Mouse (Mus musculus) embryo, embryonic 11 days (tissue): ENCODE results near the gene Specc1.

Source experiments
- DNase-seq: peaks from one replicate; pipeline ENCODE4 v3.0.0-alpha.2; 2015

Gene Specc1

DNA sequence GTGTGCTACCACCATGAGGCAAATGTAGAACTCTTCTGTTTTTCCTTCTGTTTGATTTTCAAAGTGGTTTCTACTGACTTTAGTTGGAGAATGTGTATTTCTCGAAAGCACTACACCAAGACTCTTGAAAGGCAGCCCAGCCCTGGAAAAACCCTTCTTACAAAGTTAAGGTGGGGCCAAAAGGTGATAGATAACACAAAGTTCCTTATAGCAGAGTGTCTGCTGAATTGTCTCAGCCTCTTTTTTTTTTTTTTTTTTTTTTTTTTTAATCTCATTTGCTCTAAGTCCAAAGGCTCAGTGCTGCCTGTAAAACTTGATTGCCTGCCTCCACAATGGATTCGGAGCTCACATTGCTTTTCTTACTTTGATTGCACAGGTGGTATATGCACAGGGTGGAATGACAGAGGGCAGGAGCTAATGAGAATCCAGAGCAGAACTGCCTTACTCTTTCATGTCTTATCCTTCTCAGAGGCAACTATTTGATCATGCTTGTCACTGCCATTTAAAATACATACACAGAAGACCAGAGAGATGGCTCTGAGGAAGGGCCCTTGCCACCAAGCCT lies 150.8 kb downstream of the Specc1 start:
- DNase-seq, result no peak

DNA sequence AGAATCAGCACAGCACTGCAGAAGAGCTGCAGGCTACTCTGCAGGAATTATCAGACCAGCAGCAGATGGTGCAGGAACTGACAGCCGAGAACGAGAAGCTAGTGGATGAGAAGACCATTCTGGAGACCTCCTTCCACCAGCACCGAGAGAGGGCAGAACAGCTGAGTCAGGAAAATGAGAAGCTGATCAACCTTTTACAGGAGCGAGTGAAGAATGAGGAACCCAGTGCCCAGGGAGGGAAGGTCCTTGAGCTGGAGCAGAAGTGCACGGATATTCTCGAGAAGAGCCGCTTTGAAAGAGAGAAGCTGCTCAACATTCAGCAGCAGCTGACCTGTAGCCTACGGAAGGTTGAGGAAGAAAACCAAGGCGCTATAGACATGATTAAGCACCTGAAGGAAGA lies 162.0 kb downstream of the Specc1 start:
- DNase-seq, result no peak

DNA sequence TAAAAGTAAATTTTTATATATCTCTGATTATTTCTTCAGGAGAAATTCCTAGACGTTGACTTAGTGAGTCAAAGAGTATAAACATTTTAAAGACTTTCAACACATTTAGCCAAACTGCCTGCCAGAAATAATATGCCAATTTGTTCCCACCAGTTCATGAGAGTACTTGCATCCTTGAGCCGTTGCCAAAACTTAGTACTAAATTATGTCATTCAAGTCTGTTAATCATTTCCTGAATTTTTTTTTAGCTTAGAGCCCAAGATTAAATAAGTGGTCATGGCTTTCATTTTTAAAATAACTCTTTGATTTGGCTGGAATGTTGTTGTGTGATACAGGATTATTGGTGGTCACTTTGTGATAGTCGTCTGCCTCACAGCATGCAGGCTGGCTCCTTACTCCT lies 163.3 kb downstream of the Specc1 start:
- DNase-seq, result no peak

DNA sequence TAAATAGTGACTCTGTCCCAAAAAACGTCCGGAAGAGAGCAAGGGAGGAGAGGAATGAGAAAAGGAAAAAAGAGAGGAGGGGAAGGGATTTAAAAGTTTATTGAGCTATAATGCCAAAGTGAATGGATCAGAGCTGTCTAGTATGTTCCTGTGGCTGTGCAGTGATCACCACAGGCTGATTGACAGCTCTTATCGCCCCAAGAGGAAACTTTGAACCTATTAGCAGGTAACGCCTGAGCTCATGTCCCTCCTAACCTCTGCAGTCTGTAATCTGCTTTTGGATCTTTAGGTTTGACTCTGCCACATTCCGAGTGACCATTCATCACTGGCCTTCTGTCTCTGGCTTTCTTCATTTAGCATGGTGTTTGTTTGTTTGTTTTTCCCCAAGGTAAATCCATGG lies 164.8 kb downstream of the Specc1 start:
- DNase-seq, result no peak

DNA sequence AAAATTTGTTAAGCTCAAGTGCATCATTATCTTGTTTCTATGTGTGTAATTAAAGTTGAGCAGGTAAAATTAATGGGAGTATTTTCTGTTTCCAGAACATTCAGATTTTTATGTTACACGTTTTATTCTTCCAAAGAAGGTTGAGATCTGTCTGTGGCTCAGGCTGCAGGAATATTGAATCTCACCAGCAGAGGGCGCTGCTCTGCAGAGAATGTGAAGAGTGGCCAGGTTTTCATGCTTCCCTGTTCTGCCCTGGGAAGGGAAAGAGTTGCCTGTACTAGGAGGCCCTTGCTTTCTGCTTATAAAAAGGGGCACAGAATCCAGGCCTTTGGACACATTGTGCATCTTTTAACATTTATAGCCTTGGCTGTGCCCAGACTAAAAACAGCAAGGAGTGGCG lies 171.1 kb downstream of the Specc1 start:
- DNase-seq, result peak; percentile 83

DNA sequence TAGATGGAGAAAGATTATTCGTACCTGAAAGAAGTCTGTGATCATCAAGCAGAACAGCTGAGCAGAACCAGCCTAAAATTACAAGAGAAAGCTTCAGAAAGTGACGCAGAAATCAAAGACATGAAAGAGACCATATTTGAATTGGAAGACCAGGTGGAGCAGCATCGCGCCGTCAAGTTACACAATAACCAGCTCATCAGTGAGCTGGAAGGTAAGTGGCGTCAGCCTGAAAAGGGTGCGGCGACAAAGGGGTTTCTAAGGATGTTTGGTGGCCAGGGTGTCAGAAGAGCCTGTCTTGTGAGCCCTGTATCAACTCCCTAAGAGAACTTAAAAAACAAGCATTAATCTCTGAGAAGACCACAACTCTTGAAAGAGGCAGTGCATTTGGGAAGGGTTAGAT lies 171.6 kb downstream of the Specc1 start:
- no peak for DNase-seq

DNA sequence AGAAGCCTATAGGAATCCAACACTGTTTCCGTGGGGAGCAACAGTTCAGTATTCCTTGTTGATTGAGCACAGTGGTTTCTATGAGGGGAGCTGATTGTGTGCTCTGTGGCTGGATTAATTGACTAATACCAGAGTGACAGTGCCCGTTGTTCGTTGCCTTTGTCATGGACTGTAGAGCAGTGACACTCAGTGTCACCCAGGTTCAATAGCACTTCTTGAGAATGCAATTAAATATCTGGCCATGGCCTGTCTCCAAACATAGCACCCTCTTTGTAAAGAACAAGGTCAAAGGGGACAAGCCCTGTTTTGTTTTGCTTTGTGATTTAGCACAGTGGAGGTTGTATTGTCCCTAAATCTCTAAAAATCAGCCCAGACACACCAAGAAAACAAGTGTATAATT lies 173.6 kb downstream of the Specc1 start:
- DNase-seq, result peak; percentile 51

DNA sequence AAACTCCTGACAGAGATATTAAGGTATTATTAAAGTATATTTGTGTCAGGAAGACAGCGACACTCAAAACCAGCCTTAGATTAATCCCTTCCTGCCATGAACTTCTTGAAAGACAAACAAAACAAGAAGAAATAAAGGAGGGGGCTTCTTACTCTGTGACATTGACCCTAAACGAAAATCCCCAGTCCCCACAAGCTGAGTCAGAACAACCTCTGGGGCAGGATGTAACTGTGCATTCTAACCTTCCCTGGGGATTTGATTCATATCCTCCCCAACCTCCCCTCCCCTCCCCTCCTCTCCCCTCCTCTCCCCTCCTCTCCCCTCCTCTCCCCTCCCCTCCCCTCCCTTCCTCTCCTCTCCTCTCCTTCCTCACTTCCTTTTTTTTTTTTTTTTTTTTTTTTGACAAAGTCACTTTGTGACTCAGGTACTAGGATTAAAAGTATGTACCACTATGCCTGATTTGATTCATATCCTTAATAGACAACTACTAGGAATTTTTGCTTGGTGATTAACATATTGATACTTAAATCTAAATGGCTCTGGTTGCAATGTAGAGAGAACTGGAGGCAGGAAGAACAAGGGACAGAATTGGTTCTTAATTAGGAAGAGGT lies 174.2 kb downstream of the Specc1 start:
- DNase-seq, result peak; percentile 28

DNA sequence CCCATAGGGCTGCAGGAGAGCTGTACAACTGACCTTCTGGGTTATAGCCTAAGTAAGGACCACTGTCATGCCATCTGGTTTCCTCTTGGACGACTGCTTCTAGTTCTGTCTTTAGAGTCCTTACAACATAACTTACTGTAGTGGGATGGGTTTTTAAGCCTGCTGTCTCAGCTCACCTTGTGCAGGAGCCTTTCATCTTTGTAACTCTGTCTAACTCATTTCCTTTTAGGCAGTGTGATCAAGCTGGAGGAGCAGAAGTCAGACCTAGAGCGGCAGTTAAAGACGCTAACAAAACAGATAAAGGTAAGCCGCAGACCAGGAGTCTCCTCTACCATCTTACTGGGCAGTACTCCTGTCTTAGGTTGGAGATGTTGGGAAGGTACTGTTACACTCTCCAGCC lies 175.0 kb downstream of the Specc1 start:
- no peak for DNase-seq

DNA sequence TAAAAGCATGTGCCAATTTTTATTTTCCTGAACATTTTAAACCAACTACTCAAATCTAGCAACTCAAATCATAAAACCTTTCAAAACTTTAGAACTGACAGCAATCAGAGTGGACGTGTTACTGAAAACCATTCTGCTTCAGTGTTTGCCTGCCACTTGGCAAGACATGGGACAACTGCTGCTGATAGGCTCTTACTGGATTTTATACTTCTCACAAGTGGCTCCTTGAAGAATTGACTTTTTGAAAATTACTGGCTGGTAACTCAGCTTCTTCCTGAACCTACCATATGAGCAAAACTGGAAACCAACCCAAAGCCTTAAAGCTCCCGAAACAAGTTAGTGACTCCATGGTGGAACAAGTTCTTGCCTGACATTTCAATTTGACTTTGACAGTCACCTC lies 177.6 kb downstream of the Specc1 start:
- no peak for DNase-seq

DNA sequence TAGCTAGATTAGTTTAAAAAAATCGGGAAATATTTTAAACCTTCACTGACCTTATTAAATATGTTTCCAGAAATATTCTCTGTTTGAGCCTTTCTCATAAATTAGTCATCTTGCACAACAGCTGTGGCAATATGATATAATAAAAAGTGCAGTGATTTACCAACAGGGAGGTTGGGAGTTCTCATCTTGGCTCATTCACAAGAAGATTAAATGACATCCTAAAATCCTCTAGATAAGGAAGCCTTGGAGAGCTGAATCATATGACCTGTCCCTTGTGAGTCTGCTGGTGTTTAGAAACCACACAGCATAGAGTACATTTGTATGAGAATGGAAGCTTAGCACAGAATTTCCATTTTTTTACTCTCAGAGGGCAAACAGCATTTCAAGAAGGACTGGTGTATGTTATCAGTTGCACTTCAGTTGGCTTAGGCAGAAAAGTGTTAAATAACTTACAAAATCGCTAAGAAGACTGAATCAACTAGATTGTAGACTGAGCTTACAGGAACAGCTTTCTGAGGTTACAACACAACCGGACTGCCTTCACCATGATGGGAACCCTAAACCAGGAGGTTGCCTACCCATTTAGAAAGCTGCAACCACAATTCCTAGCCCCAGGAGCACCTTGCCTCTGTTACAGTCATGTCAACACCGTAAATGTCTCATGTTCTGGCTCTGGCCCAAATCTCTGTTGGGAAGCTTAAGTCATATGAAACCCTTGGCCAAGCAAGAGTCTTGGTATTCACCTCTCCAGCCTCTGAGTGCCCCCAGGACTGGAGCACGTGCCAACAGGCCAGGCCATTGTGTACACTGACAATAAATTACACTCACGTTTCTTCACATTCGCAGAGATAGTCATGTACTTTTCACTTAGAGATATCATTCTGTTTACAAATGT lies 188.9 kb downstream of the Specc1 start:
- DNase-seq, result no peak

DNA sequence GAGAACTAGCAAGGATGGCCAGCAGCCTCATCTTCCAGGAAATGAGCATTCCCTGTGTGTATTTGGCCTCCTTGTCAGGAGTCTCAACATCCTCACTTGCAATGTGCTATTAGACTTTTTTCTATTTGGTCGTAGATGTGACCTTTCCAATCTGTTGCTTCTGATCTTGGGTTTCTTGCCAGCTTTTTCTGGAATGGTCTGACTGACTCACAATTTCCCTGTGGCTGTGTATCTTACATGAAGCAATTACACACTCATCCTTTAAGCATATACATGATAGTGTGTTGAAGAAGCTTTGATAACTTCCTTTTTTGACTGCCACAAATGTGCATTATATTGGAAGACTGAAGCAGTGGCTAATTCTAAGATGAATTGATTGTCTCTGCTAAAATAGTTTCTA lies 190.1 kb downstream of the Specc1 start:
- DNase-seq, result no peak

DNA sequence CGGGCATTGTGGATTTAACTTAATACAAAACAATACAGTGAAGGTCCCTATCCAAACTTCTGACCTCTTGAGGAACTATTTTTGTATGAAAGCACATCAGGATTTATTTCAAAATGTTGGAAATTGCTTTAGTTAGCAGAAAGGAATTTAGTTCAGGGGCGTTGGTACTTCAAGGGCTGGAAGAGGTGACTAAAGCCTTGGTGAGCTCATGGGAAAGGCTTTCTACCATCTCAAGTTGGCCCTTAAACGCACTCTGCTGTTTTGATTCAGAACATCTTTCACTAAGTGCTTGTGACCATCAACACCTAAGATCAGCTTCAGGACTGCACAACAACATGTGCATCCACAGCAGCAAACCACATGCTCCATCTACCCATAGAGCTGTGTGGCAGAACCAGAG lies 191.5 kb downstream of the Specc1 start:
- no peak for DNase-seq

DNA sequence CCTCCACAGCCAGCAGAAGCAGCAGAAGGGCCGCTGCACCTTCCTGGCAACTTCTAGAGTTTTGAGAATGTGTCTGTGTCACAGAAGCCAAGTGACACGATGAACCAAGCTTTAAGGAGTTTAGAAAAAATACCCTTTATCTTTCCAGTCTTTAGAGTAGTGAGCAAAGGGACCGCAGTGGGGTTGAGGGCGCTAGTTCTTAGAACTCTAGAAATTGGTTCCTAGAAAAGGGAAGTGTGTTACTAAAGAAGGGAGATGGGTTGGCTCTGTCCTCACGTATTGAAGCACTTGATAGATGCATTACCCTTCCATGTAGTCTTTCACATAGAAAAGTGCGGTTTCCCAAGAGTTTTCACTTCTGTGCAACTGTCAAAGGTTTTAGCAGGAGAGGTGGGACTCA lies 191.9 kb downstream of the Specc1 start:
- DNase-seq, result no peak

DNA sequence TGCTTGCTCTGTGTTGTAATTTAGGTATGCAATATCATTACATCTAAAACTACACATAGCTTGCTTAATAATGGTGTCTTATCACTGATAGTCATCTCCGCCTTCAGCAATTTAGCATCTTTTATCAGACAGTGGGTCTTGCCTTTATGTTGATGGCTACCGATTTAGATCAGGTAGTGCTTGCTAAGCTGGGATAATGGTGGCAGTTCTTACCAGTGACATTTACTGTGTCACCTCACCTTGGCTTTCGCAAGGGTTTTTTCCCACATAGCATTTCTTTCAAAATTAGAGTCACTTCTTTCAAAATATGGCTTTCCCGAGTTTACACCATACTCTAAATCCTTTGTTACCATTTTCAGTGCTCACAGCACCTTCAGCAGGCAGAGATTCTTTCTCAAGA lies 196.5 kb downstream of the Specc1 start:
- no peak for DNase-seq

DNA sequence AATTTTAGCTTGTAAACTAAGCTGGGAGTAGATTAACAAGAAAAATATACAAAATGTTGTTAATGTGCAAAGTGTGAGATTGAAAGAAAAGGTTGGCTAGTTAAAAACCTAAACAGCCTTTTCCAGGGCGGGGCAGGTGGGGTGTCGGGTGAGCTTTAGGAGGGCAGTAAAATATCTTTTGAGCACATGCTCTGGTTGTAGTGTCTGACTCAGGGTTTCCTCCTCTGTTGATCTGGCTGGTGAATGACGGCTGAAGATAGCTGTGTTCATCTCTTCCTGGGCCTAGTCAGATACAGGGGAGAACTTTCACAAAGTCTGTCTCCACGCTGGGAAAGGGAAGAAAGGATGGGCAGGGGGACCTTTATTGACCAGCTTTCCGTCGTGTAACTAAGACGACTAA lies 203.2 kb downstream of the Specc1 start:
- no peak for DNase-seq

DNA sequence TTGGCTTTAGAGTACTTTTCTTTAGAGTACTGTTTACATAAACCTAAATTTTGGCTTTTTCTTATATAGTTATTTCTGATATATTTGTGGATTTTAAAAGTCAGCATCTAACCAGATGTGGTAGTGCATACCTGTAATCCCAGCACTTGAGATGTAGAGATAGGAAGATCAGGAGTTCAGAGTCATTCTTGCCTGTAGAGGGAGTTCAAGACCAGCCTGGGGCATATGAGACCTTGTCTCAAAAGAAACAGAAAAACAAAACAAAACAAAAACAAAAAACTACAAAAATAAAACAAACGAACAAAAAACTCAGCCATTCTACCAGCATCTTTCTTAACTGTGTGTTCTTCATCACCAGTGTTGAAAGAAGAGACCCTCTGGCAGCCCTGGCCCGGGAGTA lies 204.9 kb downstream of the Specc1 start:
- DNase-seq, result no peak

DNA sequence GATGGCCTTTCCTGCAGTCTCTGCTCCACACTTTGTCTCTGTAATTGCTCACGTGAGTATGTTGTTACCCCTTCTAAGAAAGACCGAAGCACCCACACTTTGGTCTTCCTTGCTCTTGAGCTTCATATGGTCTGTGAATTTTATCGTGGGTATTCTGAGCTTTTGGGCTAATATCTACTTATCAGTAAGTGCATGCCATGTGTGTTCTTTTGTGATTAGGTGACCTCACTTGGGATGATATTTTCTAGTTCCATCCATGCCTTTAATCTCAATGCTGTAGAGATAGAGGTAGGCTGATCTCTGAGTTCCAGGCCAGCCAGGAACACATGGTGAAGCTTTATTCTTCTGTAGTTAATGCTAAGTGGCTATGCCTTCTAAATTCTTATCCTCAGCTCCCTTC lies 207.8 kb downstream of the Specc1 start:
- no peak for DNase-seq

DNA sequence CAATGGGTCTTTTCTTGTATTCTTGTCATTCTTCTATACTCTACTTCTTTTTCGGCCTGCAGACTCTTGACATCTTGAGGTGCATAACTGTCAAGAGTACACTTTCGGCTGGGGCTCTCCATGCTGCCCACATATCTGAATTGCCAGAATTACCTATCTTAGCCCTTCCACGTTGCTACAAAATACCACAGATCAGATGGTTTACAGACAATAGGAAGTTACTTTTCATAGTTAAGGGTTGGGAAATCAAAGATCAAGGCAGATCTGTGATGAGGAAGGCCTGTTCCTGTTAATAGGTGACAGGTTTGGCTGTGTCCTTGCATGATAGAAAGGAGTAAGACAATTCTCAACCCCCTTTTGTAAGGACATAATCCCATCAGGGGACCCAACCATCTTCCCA lies 209.9 kb downstream of the Specc1 start:
- DNase-seq, result no peak

DNA sequence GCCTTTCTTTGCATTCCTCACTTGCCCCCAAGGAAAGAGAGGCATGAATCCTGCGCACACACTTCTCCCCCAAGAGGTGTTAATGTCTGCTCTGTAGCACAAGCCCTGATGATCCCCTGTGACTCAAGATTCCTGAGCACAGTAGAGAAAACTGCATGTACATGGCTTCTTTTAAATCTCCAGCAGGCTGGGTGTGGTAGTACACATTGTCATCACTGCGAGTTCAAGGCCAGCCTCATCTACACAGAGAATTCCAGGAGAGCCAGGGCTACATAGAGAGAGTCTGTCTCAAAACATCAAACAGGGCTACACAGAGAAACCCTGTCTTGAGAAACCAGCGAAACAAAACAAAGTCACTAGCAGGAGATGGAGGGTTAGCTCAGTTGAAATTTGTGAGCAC lies 211.6 kb downstream of the Specc1 start:
- DNase-seq, result no peak

DNA sequence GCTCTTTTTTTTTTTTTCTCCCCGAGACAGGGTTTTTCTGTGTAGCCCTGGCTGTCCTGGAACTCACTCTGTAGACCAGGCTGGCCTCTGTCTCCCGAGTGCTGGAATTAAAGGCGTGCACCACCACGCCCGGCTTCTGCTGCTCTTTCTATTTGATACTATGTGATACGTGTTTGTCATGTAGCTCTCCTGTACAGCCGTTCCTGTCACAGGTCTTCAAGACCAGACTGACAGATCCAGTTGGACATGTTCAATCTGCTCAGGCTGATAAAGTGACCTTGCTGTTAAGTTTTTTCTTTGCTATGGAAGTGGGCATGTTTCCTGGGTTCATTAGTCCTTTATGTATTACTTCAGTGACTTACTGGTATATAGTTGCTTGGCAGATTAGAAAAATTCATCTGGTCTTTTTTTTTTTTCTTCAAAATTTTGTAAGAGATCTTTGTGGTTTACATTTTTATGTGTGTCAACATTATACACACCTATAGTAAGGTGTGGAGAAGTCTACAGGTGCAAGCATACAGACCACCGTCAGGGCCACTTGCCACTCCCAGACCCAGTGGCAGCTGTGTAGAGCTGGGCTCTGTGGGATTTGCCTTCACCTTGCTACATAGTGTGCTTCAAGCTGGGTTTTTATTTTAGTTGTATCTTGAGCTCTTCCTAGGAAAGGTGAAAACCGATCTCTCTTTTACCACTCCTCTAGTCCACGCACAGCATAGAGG lies 221.0 kb downstream of the Specc1 start:
- DNase-seq, result no peak

DNA sequence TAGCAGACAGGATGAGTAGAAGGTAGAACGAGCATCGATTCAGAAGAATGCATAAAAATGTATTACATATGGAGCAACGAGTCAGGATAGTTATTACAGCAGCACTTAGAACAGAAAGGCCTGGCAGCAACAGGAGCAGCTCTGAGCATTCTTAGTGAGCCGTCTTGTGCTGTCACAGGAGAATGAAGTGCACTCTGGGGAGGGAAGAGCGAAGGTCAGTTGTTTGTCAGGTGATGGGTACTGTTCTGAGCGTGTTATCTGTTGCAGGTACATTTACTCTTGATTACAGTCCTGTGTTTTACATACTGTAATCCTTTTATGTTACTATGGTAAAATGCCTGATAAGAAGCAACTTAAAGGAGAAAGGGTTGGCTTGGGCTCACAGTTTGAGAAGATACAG lies 224.2 kb downstream of the Specc1 start:
- DNase-seq, result no peak

DNA sequence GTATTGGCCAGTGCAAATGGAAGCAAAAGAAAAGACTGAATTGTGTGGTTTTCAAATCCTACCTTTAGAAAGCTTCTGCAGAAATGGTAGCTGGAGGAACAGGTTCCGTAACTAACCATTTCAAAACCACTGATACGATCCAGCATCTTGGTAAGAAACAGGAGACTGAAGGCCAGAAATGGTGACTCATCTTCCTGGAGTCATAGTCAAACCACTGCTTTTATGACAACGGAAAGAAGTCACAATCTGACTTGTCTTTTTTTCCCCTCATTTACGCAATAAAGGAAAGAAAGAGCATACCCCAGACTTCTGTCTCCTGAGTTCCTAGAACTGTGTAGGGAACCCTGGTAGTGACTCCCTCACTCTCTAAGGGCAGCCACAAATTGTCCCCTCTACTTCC lies 228.3 kb downstream of the Specc1 start:
- DNase-seq, result no peak

DNA sequence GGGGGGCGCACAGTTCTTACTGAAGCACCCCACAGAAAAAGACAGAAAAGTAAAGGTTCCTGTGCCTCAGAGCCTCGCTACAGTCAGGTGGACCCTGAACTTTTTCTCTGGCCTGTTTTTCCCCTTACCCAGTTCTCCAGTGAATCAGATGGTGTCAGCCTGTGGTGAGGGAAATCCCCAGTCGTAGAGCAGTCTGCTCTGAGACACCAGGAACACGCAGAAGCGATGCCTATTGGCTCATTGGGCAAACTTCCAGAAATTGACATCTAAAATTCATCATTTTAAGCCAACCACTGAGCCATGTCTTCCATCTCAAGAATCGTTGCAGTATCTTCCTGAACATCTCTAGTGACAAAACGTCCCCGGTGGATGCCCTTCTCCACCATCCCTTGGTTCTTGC lies 230.5 kb downstream of the Specc1 start:
- DNase-seq, result no peak
